Mouse (Mus musculus) myocyte (in vitro differentiated cells): ENCODE results near the gene Inafm2. TPM values are rescaled to one million over a fixed set of nuclear protein-coding genes. Genes with fewer than 3 reads are reported as not detected.
A peak's percentile ranks its signal among the peaks of the same experiment; 100 is the strongest.

Experiments
- H3K27me3 ChIP-seq: one replicate; pipeline ENCODE4 v1.6.1; 2011; ENCODE audit not compliant: control insufficient read depth, insufficient read depth, insufficient read length
- H3K36me3 ChIP-seq: one replicate; pipeline ENCODE4 v1.6.1; 2011; ENCODE audit not compliant: control insufficient read depth, insufficient read depth
- H3K4me2 ChIP-seq: one replicate; pipeline ENCODE4 v1.6.1; 2011; ENCODE audit warnings: low read depth, control low read depth
- H3K4me3 ChIP-seq: one replicate; pipeline ENCODE4 v1.5.1; 2011; ENCODE audit warnings: mild to moderate bottlenecking, control low read depth, moderate library complexity
- H3K79me2 ChIP-seq: one replicate; pipeline ENCODE4 v1.6.1; 2011; ENCODE audit not compliant: control insufficient read depth, insufficient read depth
- H3ac ChIP-seq: one replicate; pipeline ENCODE4 v1.6.1; 2011; ENCODE audit not compliant: control insufficient read depth, insufficient read length
- CEBPB ChIP-seq: IDR thresholded peaks from 2 replicates; pipeline ENCODE4 v1.6.1; 2011; ENCODE audit warnings: mild to moderate bottlenecking, moderate library complexity; ENCODE audit not compliant: poor library complexity, insufficient read depth, severe bottlenecking
- E2F4 ChIP-seq: IDR thresholded peaks from one replicate; pipeline ENCODE4 v1.6.1; 2011; ENCODE audit warnings: mild to moderate bottlenecking, control low read depth, moderate library complexity; ENCODE audit not compliant: insufficient read depth
- MAX ChIP-seq: IDR thresholded peaks from one replicate; pipeline ENCODE4 v1.6.1; 2011; ENCODE audit warnings: low read depth, mild to moderate bottlenecking, control low read depth
- MYOD1 ChIP-seq, 3 experiments: IDR thresholded peaks; one replicate each; pipeline ENCODE4 v1.6.1; 2011; ENCODE audit warnings: control low read depth in 2 of 3, low read depth in 2 of 3, mild to moderate bottlenecking in 2 of 3, moderate library complexity in 1 of 3; ENCODE audit not compliant: insufficient read length in 2 of 3, control insufficient read depth in 1 of 3
- MYOG ChIP-seq, 3 experiments: IDR thresholded peaks; one replicate each; pipeline ENCODE4 v1.6.1; 2011; ENCODE audit warnings: control low read depth in 2 of 3, low read depth in 2 of 3, mild to moderate bottlenecking in 2 of 3; ENCODE audit not compliant: insufficient read length in 2 of 3, control insufficient read depth in 1 of 3, insufficient read depth in 1 of 3
- POLR2A ChIP-seq: IDR thresholded peaks from one replicate; pipeline ENCODE4 v1.6.1; 2011; ENCODE audit warnings: low read depth, mild to moderate bottlenecking, control low read depth, moderate library complexity; ENCODE audit not compliant: insufficient read length
- POLR2AphosphoS2 ChIP-seq: IDR thresholded peaks from one replicate; pipeline ENCODE4 v1.6.1; 2011; ENCODE audit warnings: low read depth, control low read depth; ENCODE audit not compliant: insufficient read length
- REST ChIP-seq: IDR thresholded peaks from one replicate; pipeline ENCODE4 v1.6.1; 2011; ENCODE audit warnings: mild to moderate bottlenecking, control low read depth, moderate library complexity; ENCODE audit not compliant: insufficient read depth, insufficient read length
- SRF ChIP-seq: IDR thresholded peaks from one replicate; pipeline ENCODE4 v1.6.1; 2011; ENCODE audit warnings: low read depth; ENCODE audit not compliant: control insufficient read depth, insufficient read length
- TCF12 ChIP-seq: IDR thresholded peaks from one replicate; pipeline ENCODE4 v1.6.1; 2011; ENCODE audit warnings: mild to moderate bottlenecking, control low read depth; ENCODE audit not compliant: poor library complexity, insufficient read depth, severe bottlenecking
- TCF3 ChIP-seq: IDR thresholded peaks from one replicate; pipeline ENCODE4 v1.6.1; 2011; ENCODE audit warnings: low read depth, control low read depth; ENCODE audit not compliant: insufficient read length
- USF1 ChIP-seq: IDR thresholded peaks from one replicate; pipeline ENCODE4 v1.6.1; 2011; ENCODE audit warnings: low read depth, mild to moderate bottlenecking, control low read depth, moderate library complexity
- polyA plus RNA-seq: library from polyadenylated mRNA; unstranded; fragments of >200 nt; fragmentation: generic; extraction: Trizol; gene quantifications from one replicate; pipeline ENCODE4 v1.2.1, GENCODE M21; 2012; ENCODE audit warnings: missing spikeins

Gene Inafm2
- polyA plus RNA-seq, 1 experiment, result 10.5 TPM

- no peaks in the 10 kb centered on the region for H3K79me2 ChIP-seq
- H3K27me3 ChIP-seq, result no peaks in the 10 kb centered on the region
- H3ac ChIP-seq, result peak overlapping the region; percentile 5
- peak overlapping the region; percentile 99 for H3K4me2 ChIP-seq
- TF ChIP-seq USF1 (no peak), CEBPB (peak; percentile 35; the same call in 1 of the 2 replicates), TCF12 (no peak), MYOG (IDR thresholded peaks at IDR 0.05; ENCODE audit: control insufficient read depth in 1 of 3, insufficient read depth in 1 of 3, insufficient read length in 2 of 3, low read depth in 2 of 3) (no peak), POLR2A (peak; percentile 5), POLR2AphosphoS2 (no peak), SRF (no peak)
- H3K36me3 ChIP-seq, result peaks cover 13% of the 10 kb centered on the region
- H3K4me3 ChIP-seq, result peak overlapping the region; percentile 58
Observed at GRCm38 (mm10) chr2:118761358-118761757, 15.8 kb downstream of the Inafm2 start.

- TF ChIP-seq MAX (no peak), CEBPB (0 out of 2 replicates have a peak, but pooled peaks have one; percentile 26), MYOG (IDR thresholded peaks at IDR 0.05; ENCODE audit: control insufficient read depth in 1 of 3, insufficient read depth in 1 of 3, insufficient read length in 2 of 3, low read depth in 2 of 3) (peak; percentile 76 to 97 (median 97)), MYOD1 (IDR thresholded peaks at IDR 0.05; ENCODE audit: control insufficient read depth in 1 of 3, insufficient read length in 2 of 3, low read depth in 2 of 3) (peak; percentile 18 to 95 (median 92)), SRF (no peak), TCF3 (peak; percentile 92), POLR2AphosphoS2 (peak; percentile 24), POLR2A (peak; percentile 59), TCF12 (peak; percentile 88)
- Histone ChIP-seq H3K4me2 (peak within 1 kb of the TSS; percentile 99), H3ac (peak within 1 kb of the TSS; percentile 5)
Observed at GRCm38 (mm10) chr2:118761906-118762783, 16.6 kb downstream of the Inafm2 start, which contains the start of gene Ccdc9b. Gene Ccdc9b (minus strand): TSS chr2:118762661.

GRCm38 (mm10) chr2:118762784-118763148, 17.2 kb downstream of the Inafm2 start:
- TF ChIP-seq USF1 (no peak), MYOD1 (IDR thresholded peaks at IDR 0.05; ENCODE audit: control insufficient read depth in 1 of 3, insufficient read length in 2 of 3, low read depth in 2 of 3) (no peak), MAX (no peak), SRF (no peak), MYOG (IDR thresholded peaks at IDR 0.05; ENCODE audit: control insufficient read depth in 1 of 3, insufficient read depth in 1 of 3, insufficient read length in 2 of 3, low read depth in 2 of 3) (no peak), E2F4 (no peak), TCF12 (no peak), TCF3 (no peak), REST (no peak), CEBPB (no peak), POLR2AphosphoS2 (no peak), POLR2A (no peak)
- peak overlapping the region; percentile 99 for H3K4me2 ChIP-seq
- peaks cover 2% of the 10 kb centered on the region for H3K36me3 ChIP-seq
- H3K4me3 ChIP-seq, result peak overlapping the region; percentile 58
- no peaks in the 10 kb centered on the region for H3K27me3 ChIP-seq
- H3K79me2 ChIP-seq, result no peaks in the 10 kb centered on the region
- H3ac ChIP-seq, result peak overlapping the region; percentile 5

More at GRCm38 (mm10) chr2:118761906-118762783, 16.6 kb downstream of the Inafm2 start, which contains the start of gene Ccdc9b:
- H3K79me2 ChIP-seq, result no peaks in the 10 kb centered on the region
- peak within 1 kb of the TSS; percentile 58 for H3K4me3 ChIP-seq
- H3K27me3 ChIP-seq, result no peaks in the 10 kb centered on the region
- H3K36me3 ChIP-seq, result peaks cover 8% of the 10 kb centered on the region

DNA sequence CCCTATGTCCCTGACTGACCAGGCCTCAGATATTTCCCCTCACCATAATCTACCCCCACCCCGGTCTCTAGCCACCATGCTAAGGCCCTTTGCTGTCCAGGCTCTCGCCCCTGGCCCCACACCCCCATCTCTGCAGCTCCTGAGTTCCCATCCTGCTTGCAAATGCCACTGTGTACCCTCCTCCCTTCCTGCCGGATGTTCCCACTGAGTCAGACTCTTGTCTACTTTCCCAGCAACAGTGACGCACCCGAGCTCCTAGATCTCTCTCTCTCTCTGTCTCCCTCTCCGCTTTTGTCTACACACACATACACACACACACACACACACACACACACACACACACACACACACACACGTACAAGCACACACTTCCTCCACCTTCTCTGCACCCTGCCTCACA, 17.9 kb downstream of the Inafm2 start:
- no peaks in the 10 kb centered on the region for H3K27me3 ChIP-seq
- TF ChIP-seq TCF12 (no peak), POLR2AphosphoS2 (peak; percentile 22), E2F4 (no peak), USF1 (no peak), MAX (no peak), POLR2A (no peak), SRF (no peak), REST (no peak), TCF3 (no peak), CEBPB (no peak), MYOD1 (IDR thresholded peaks at IDR 0.05; ENCODE audit: control insufficient read depth in 1 of 3, insufficient read length in 2 of 3, low read depth in 2 of 3) (peak in 1 of 3 experiments; percentile 11)
- H3K4me3 ChIP-seq, result no peak overlapping the region
- peak overlapping the region; percentile 99 for H3K4me2 ChIP-seq
- no peaks in the 10 kb centered on the region for H3K79me2 ChIP-seq
- H3K36me3 ChIP-seq, result no peaks in the 10 kb centered on the region
- no peak overlapping the region for H3ac ChIP-seq
